Mouse (Mus musculus): Measurements from ENCODE around the gene Rras.

DNA sequence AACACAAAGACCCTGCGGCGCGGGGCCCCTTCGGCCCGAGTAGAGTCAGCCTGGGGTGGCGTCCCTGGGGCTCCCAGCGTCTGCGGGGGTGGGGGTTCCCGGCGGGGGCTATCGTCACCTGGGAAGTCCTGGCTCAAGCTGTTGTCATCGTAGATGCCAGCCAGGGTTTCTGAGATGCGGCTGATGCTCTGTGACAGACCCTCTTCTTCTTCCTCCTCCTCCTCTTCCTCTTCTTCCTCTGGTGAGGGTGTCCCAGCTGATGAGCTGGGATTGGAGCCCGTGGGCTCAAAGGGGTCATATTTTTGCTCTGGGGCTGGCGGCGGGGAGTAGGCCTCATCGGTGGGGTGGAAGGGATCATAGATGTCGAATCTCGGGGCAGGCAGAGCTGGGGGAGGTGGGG lies 9.3 kb upstream of the Rras start:
- no peak for TF ChIP-seq CTCF (IDR thresholded peaks at IDR 0.05; ENCODE audit: control insufficient read depth, insufficient read depth, insufficient replicate concordance, low read depth, low read length)
- no peak for TF ChIP-seq POLR2A (IDR thresholded peaks at IDR 0.05; ENCODE audit: control insufficient read depth, low read depth, low read length)
